Mouse (Mus musculus): ENCODE data around the gene Crybb2.
A peak's percentile ranks its signal among the peaks of the same experiment; 100 is the strongest.

The Crybb2 gene

DNA sequence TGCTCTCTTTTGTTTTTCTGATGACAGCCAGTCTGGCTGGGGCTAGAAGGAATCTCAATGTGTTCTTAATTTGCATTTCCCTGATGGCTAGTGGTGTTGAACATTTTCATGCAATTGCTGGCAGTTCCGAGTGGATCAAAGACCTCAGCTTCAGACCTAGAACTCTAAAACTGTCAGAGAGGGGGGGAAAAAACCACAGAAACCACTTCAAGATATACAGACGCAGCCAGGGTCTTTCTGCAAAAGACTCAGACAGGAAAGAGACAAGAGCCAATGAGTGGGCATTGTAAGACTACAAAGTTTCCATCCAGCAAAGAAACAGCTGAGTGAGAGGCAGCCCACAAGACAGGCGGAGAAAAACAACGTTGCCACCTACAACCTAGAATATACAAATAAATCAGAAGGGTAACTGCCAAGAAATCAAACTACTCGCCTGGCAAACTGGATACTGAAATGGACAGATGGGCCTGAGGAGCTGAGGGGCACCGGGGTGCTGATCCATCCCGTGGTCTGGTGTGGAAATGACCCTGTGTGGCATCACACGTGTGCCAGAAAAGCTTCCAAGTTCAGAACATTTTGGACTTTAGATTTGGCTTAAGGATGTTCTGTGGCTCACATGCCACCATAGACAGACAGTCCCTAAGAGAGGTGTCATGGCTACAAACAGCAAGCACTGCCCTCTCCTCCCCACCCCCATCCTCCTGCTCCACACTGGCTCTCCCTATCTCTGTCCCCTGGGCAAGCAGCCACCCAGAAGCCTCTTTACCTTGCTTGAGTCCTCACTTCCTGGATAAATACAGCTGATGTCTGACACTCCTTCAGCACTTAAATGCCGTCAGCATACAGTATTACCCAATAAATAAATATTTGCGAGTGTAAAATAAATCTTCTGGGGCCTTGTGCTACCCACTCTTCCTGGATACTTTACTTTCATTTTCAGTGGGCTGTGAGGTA is 34.5 kb downstream of the Crybb2 start:
- DNase-seq (ENCODE audit: inconsistent age in 2 of 2, low spot score in 1 of 2), result no peak

DNA sequence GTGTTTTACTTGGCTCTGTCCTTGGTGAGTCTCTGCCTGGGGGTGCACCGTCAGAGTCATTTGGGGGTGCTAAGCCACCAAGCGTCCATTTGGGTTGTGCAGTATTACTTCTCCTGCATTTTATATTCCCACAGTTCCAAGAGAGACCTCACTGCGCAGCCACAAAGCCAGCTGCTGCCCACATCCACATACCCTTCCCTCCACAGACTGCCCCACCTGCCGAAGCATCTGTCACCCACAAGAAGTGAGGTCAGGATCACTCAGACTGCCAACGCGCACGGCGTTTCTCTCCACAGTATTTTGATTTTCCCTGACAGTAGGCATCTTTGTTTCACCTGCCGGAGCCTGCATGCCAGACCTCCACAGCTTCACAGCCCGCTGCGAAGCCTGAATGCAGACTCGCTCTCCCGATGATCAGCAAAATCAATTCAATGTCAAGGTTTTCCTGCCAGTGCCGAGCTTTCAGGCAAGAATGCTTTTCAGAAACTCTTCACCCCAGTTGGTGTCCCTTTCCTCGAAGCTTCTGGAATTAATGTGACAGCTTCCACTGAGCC is 38.6 kb downstream of the Crybb2 start:
- DNase-seq (ENCODE audit: inconsistent age in 2 of 2, low spot score in 1 of 2), result no peak

DNA sequence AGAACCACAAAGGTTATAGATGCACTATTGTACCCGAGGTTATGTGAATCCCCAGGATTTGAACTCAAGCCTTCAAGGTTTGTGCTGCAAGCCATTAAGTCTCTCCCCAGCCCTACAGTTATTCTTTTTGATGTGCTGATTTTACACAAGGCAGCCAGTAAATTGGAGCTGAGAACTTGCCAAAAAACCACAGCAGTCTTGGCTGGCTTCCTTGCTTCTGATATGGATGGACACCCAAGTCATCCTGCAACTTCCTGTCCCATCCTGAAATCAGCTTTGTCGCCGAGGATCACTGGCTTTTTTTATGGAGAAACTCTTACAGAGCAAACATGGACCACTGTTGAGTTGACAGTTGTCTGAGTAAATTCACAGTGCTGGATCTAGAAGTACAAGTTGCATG is 39.8 kb downstream of the Crybb2 start:
- DNase-seq (ENCODE audit: inconsistent age in 2 of 2, low spot score in 1 of 2), result no peak

DNA sequence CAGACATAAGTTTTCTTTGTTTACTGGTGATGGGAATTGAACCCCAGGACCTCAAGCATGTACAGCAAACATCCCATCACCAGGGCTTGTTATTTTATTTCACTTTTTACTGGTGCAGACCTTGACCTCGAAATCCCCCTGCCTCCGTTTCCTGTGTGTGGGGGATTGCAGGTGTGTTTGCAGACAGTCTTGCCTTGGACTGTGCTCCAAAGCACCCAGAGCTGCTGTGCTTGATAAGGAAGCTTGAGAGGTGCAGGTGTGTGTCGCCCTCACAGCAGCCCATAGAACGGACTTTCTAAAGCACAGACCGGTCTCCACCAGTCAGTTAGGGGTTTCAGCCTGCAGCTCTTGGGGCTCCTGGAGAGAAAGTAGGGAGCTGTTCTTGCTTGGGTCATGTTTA is 43.2 kb downstream of the Crybb2 start:
- no peak for DNase-seq (ENCODE audit: inconsistent age in 2 of 2, low spot score in 1 of 2)

DNA sequence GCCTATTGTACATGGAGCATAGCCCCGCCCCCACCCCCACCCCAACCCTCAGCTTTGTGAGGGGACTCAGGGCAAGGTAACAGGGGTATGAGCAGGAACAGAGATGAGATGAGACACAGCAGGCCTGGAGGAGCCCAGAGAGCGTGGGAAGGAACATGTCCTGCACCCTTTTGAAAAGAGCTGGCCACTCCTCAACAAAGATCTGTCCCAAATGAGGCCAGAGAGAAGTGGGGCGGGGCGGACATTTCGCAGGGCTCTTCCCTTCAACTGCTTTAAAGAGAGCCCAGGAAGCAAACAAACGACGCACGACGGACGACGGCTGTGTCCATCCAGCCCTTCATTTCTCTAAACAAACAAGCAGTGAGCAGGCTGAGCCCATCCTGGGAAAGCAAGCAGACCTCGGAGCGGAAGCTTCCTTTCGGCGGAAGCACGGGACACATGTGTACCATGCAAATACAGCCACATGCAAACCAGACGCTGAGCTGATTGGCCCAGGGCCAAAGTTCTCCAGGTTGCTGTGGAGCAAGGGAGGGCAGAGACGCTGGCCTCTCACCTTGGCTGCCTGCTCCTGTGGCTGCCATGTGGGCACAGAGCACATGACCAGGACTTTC is 45.7 kb downstream of the Crybb2 start:
- DNase-seq (ENCODE audit: inconsistent age in 2 of 2, low spot score in 1 of 2), result peak; percentile 31 to 63

DNA sequence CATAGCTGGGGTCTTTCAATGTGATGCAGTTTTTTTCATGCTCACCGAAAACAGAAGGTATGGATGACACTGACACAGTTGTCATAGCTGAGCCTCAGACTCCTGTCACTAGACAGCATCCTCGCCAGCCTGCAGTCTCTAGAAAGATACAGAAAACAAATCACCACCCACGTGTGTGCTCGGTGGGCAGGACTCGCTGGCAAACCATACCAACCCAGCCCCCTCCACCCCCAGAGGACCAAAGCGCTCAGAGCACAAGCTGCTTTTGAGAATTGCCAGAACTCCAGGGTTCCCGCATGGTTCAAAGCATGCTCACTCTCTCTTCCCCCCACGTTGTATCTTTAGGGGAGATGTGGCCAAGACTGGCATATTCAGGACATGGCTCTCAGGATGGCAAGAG is 51.7 kb downstream of the Crybb2 start:
- DNase-seq (ENCODE audit: inconsistent age in 2 of 2, low spot score in 1 of 2), result no peak

DNA sequence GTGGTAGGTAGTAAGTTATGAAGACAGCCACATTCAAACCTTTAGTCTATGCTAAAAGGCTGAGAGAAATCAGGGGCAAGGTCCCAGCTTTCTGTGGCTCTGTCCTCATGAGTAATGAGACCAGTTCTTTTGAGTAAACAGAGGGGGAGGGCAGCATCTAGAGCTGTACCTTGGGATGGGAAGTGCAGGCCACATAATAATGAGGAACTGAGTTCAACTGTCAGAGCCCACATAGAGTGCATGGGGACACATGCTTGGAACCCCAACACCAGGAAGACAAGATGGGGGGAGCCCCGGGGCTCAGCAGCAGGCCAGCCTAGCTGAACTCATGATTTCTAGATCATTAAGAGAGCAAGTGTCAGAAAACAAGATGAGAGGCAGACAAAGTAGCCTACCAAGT is 52.9 kb downstream of the Crybb2 start:
- DNase-seq (ENCODE audit: inconsistent age in 2 of 2, low spot score in 1 of 2), result no peak

DNA sequence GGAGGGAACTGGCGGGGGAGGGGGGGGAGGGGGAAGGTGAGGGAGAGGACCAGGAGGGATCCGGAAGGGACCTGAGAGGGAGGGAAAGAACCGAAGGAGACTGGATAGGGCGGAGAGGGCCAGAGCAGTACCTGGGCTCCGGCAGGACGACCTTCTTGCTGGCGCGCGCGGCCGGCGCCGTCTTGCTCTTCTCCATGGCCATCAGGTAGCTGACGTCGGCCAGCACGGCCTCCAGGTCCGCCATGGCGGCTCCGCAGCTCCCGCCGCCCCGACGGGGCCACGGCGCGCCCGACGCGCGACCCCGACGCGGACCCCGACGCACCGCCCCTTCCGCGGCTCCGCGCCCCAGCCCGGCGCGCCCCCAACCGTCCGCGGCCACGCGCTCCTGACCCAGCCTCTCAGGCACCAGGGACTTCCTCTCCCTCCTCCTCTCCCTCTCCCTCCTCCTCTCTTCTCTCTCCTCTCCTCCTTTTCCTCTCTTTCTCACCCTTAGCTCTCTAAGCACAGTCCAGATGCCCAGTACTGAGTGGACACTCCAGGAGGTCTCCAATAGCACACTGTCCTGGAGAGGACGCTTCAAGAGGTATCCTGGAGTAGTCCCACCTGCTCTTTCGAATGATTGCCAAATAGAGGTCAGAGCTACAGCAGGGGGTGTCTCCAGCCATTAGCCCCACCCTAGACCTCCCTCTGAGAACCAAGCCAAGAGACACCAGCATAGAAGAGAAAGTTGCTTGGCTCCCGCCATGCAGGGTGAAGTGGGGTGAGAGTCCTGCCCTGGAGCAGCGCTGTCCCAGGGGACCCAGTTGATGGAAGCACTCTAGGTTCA is 54.5 kb downstream of the Crybb2 start, which contains the start of gene Grk3:
Gene Grk3 (minus strand): TSS at position 556 of the 826 bp plus-strand sequence.
- peak; percentile 62 to 75 for DNase-seq (ENCODE audit: inconsistent age in 2 of 2, low spot score in 1 of 2)

DNA sequence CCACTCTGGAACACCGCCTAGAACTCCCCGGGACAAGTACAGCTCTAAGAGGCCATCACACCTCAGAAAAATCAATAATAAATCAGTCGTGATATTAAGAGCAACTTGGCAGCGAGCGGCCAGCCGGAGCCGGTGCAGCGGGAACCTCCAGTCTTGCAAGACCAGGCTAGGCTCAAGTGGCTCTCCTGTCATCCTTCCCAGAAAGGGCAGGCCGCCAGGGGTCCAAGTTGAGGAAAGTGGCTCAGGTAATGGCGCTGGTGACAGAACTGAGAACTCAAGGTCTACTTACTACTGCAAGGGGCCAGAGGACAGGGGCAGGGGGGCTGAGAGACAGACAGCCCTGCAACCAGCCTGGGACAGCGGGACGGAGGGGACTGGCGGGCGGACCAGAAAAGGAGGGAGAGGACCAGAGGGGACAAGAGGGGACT is 55.1 kb downstream of the Crybb2 start:
- peak in 1 of 2 experiments; percentile 65 for DNase-seq (ENCODE audit: inconsistent age in 2 of 2, low spot score in 1 of 2)

DNA sequence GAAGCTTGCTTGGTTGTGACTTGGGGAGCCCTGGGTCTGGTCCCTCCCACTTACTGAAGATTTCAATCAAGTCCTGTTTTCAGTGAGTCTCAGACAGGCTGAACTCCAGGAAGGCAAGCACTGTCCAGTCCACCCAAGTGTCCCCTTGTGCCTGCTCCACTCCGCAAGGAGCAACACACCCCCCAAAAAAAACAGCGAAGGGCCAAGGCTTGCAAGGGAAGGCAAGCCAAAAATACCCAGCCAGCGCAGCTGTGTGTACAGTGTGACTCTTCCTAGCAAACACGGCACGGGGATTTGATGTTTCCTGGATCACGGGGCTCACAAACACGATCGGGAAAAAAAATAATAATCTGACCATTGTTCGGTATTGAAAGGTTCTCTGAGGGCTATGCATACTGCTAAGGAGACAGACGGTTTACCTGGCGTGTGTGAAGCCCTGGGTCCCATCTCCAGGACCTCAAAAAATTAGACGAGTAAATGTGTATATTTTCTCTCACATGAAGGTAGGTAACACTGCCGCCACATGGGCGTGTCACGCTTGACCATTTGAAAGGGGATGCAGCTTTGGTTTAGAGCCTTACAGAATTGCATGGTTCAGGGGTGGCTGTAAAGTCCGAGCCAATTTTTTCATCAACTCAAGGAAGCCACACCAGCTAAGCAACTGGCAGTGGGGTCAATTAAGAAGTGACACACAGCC is 55.7 kb downstream of the Crybb2 start:
- no peak for DNase-seq (ENCODE audit: inconsistent age in 2 of 2, low spot score in 1 of 2)

DNA sequence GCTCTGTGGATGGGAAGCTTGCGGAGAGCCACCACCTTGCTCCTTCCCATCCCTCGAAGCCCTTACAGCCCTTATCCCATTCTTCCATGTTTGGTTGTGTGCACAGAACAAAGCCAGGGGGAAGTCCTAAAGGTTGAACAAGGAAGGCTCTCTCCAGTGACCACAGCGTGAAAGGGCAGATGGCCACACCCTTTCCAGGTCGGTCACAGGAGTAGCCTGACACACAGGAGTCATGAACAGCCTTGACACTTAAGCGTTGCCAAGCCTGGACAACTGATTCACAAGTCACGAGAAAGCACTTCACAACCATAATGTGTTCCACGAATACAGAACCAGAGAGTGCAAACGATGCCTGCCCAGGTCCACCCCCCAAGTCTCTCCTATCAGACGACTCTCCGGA is 58.0 kb downstream of the Crybb2 start:
- DNase-seq (ENCODE audit: inconsistent age in 2 of 2, low spot score in 1 of 2), result no peak

DNA sequence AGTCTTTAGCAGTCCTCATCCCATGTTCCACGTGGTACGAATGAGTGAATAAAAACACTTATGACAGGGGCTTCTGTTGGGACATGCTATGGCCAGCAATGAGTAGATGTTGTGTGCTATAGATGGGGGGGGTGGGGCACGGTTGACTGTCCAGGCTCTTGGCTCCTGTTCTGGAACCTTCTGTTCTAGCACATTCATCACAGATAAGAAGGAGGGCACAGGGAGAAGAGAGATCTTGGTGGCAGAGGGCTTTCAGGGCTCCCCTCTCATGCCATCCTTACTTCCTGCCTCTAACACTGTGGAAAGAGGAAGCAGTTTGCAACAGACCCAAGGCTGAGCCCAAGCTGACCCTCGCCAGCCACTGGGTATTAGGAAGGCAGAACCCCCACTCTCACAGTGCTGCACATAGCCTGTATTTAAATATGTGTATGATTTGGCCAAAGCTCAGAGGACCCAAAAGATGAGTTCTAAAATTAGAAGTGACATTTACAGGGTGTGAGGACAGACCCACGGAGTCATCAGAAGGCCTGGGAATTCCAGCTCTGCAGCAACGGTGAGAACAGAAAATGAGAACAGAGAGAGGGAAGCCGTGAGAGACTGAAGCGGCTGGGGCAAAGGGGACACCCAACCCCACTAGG is 60.6 kb downstream of the Crybb2 start:
- DNase-seq (ENCODE audit: inconsistent age in 2 of 2, low spot score in 1 of 2), result no peak

DNA sequence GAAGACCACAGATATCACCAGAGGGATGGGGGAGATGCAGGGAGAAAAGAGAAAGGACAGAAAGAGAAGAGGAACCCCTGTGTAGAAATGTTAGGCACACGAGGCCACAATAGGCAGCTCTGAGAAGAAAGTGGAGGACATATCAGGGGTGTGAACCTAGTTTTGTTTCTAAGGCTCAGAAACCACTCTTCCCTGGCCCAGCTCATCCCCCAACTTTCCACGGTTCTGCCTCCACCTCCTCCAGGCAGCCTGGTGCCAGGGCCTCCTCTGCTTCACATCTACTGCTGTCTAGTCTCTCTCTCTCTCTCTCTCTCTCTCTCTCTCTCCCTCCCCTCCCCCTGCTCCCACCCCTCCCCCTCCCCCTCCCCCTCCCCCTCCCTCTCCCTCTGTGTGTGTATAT is 61.4 kb downstream of the Crybb2 start:
- no peak for DNase-seq (ENCODE audit: inconsistent age in 2 of 2, low spot score in 1 of 2)

Measured in adrenal gland, adult (tissue).